Mouse (Mus musculus) embryonic facial prominence, embryonic 10.5 days (tissue): ENCODE measurements around the gene Rab3c. TPM values are rescaled to one million over a fixed set of nuclear protein-coding genes. Genes with fewer than 3 reads are reported as not detected.
A peak's percentile ranks its signal among the peaks of the same experiment; 100 is the strongest.

Source experiments
- DNase-seq: peaks from one replicate; pipeline ENCODE4 v3.0.0-alpha.2; 2017; ENCODE audit warnings: low spot score
- H3K27ac ChIP-seq: fragments of 300-500 bp; sonication (generic); replicated peaks from 2 replicates; pipeline ENCODE4 v1.5.1; 2016; ENCODE audit warnings: mild to moderate bottlenecking
- H3K27me3 ChIP-seq: fragments of 300-500 bp; sonication (generic); replicated peaks from 2 replicates; pipeline ENCODE4 v1.6.1; 2016; ENCODE audit warnings: low read depth, mild to moderate bottlenecking; ENCODE audit not compliant: poor library complexity, severe bottlenecking
- H3K36me3 ChIP-seq: fragments of 300-500 bp; sonication (generic); replicated peaks from 2 replicates; pipeline ENCODE4 v1.6.1; 2016; ENCODE audit warnings: mild to moderate bottlenecking, moderate library complexity
- H3K4me1 ChIP-seq: fragments of 300-500 bp; sonication (generic); 2 replicates; pipeline ENCODE4 v1.6.1; 2016
- H3K4me3 ChIP-seq: fragments of 300-500 bp; sonication (generic); 2 replicates; pipeline ENCODE4 v1.5.1; 2016; ENCODE audit warnings: mild to moderate bottlenecking, moderate library complexity
- H3K9me3 ChIP-seq: fragments of 300-500 bp; sonication (generic); 2 replicates; pipeline ENCODE4 v1.6.1; 2016; ENCODE audit warnings: mild to moderate bottlenecking
- WGBS: fragments of 180-500 bp; shearing (Covaris S2); methylation state at CpG from one replicate; pipeline ENCODE4 v1.1.7; 2016; 5-methylcytosine and 5-hydroxymethylcytosine counted together
- polyA plus RNA-seq: library from polyadenylated mRNA; unstranded; fragments of >200 nt; fragmentation: Nextera tagmentation; extraction: Ambion mirVana; gene quantifications from 2 replicates; pipeline ENCODE4 v1.2.1, GENCODE M21; 2016

Rab3c gene
- polyA plus RNA-seq, 1 experiment from 2014 or later = 2.9 TPM

DNA sequence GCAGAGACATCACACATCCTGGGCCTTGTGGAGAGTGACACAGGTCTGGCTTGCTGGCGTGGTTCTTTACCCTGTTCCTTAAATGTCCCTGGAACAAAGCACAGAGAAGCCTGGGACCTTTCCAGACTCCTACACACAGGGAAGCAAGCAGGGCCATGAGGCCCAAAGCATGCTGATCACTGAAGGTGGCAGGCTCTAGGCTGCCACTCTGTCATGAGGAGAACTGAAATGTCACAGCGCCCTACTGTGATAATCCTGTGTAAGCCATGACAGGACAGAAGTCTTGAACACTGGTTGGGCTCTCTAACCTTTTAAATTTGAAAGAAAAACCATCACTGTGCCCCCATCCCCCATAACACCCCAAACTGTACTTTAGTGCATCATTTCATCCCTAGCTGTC is 214.1 kb downstream of the Rab3c start:
- Histone ChIP-seq H3K4me1 (peaks cover 3% of the 10 kb centered on the region; the same call in 1 of the 2 replicates), H3K36me3 (no peaks in the 10 kb centered on the region), H3K27ac (no peak overlapping the region), H3K4me3 (no peak overlapping the region), H3K27me3 (no peaks in the 10 kb centered on the region), H3K9me3 (no peaks in the 10 kb centered on the region)
- DNase-seq = no peak
- 85% methylated on average over 2 of the region's 2 CpGs for WGBS

- Histone ChIP-seq H3K36me3 (no peaks in the 10 kb centered on the region), H3K9me3 (no peaks in the 10 kb centered on the region), H3K27ac (no peak overlapping the region; the same call in 1 of the 2 replicates), H3K4me1 (peaks cover 3% of the 10 kb centered on the region; the same call in 1 of the 2 replicates), H3K4me3 (no peak overlapping the region), H3K27me3 (no peaks in the 10 kb centered on the region)
- DNase-seq = peak; percentile 62
- WGBS = 24% methylated on average over 9 of the region's 9 CpGs
Measured at GRCm38 (mm10) chr13:110062835-110063411, 217.9 kb downstream of the Rab3c start.

- peaks cover 3% of the 10 kb centered on the region; the same call in 1 of the 2 replicates for H3K4me1 ChIP-seq
- no peak overlapping the region for H3K27ac ChIP-seq
- WGBS = 73% methylated on average over 8 of the region's 8 CpGs
- no peaks in the 10 kb centered on the region for H3K27me3 ChIP-seq
- H3K4me3 ChIP-seq = no peak overlapping the region
- H3K36me3 ChIP-seq = no peaks in the 10 kb centered on the region
- DNase-seq = no peak
- no peaks in the 10 kb centered on the region for H3K9me3 ChIP-seq
Measured at GRCm38 (mm10) chr13:110062288-110062687, 218.5 kb downstream of the Rab3c start.

DNA sequence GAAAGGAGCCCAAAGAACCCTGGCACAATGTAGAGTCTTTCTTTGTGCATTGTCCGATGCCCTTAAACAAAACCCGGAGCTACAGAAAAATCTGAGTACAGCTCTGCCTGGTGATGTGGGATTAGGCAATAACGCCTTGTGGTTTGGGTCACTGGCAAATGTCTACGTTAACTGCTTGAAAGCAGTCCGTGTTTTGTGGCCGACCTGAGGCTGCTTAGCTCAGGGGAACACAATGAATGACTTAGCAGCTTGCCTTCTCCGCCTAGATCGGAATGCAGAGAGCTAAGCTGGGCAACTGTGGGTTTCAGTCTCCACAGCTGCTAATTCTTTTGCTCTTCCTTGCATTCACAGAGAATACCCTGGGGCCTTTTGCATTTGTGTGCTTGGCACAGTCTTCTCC is 226.3 kb downstream of the Rab3c start:
- 59% methylated on average over 8 of the region's 8 CpGs for WGBS

DNA sequence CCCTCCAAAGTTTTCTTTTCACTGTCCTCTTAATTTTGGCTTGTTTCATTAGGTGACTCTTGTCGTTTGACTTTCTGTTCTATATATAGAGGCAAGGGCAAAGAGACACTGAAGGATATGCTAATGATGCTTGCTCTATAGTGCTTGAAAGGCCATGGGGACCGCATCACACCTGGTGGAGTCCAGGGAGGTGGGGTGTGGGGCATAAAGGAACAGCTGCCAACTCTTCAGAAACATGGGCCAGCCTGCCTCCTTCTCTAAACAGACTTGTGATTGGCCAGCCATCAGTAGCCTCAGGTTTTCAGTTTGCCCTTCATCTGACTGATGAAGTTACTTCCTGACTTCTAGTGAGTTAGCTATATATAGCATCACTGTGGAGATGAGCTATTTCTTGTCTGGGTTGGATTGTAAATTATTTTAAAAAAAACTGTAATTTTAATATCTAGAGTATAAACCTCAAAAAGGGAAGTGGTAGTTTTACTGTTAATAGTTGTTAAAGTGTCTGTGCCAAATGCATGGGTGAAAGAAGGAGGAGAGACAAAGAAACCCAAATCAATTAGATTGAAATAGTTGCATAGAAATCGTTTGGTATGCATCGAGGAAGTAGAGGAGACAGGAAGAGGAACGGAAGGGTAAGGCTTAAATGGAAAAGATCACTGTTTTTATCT is 231.9 kb downstream of the Rab3c start:
- H3K27ac ChIP-seq = no peak overlapping the region

More for the DNA sequence above, 226.3 kb downstream of the Rab3c start:
- H3K27ac ChIP-seq = no peak overlapping the region
- H3K27me3 ChIP-seq = no peaks in the 10 kb centered on the region
- H3K4me3 ChIP-seq = no peak overlapping the region
- no peaks in the 10 kb centered on the region for H3K36me3 ChIP-seq
- no peaks in the 10 kb centered on the region for H3K4me1 ChIP-seq
- no peak for DNase-seq
- H3K9me3 ChIP-seq = no peaks in the 10 kb centered on the region

DNA sequence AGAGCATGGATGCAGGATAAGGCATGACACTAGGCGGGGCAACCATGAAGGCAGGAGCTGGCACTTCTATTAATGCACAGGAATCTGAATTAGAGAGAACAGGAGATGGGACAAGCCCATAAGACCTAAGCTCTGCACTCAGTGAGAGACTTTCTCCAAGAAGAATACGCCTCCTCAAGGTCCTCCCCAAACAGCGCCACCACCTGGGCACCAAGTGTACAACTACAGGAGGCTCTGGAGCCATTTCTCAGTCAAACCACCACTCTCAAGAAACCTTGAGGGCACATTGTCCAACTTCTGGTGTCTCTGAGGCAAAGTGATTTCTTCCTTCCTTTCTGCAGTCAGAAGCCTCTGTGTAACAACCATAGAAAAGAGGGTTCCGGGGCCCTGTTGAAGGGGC is 236.4 kb downstream of the Rab3c start:
- DNase-seq = no peak
- no peak overlapping the region for H3K27ac ChIP-seq
- H3K27me3 ChIP-seq = no peaks in the 10 kb centered on the region
- WGBS = 70% methylated on average over 4 of the region's 4 CpGs
- H3K4me3 ChIP-seq = no peak overlapping the region
- no peaks in the 10 kb centered on the region for H3K4me1 ChIP-seq
- H3K9me3 ChIP-seq = no peaks in the 10 kb centered on the region
- no peaks in the 10 kb centered on the region for H3K36me3 ChIP-seq

More for the DNA sequence above, 231.9 kb downstream of the Rab3c start:
- Histone ChIP-seq H3K9me3 (no peaks in the 10 kb centered on the region), H3K4me3 (no peak overlapping the region), H3K4me1 (no peaks in the 10 kb centered on the region), H3K36me3 (no peaks in the 10 kb centered on the region), H3K27me3 (no peaks in the 10 kb centered on the region)
- WGBS = 75% methylated on average over 5 of the region's 5 CpGs
- DNase-seq = no peak

DNA sequence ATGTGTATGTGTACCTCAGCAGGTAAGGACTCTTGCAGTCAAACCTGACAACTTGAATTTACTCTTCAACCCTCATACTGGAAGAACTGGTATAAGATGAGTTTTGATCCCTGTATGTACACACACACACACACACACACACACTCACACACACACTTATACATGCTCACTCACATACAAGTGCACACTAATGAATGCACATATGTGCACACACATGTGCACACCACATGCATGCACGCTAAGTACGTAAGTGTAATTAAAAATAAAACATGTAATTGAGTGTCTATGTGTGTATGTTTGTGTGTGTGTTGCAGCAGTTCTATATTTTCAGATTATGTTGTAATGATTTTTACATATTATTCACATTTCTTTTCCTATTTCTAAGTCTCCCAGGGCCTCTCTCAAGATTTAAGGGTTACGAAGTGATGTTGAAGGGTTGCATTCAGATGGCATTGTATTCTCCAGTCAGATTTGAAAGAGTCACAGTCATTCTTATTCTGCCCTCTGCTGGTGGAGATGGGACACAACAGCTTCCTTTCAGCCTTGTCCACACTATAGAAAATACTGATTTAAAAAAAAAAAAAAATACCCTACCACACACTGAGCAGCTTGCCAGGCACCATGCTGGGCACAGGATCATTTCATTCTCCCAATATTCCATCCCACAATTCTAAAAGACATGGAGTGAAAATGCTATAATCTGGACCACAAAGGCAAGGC is 240.9 kb downstream of the Rab3c start:
- Histone ChIP-seq H3K4me1 (no peaks in the 10 kb centered on the region), H3K27me3 (no peaks in the 10 kb centered on the region), H3K4me3 (no peak overlapping the region), H3K36me3 (no peaks in the 10 kb centered on the region), H3K27ac (no peak overlapping the region), H3K9me3 (no peaks in the 10 kb centered on the region)
- peak; percentile 34 for DNase-seq
- WGBS = 93% methylated on average over 3 of the region's 3 CpGs

GRCm38 (mm10) chr13:110039170-110039569 is 241.6 kb downstream of the Rab3c start:
- Histone ChIP-seq H3K27me3 (no peaks in the 10 kb centered on the region), H3K9me3 (no peaks in the 10 kb centered on the region), H3K36me3 (no peaks in the 10 kb centered on the region), H3K4me1 (no peaks in the 10 kb centered on the region), H3K27ac (no peak overlapping the region), H3K4me3 (no peak overlapping the region)
- 82% methylated on average over 9 of the region's 9 CpGs for WGBS
- DNase-seq = no peak

GRCm38 (mm10) chr13:110038521-110038920 is 242.3 kb downstream of the Rab3c start:
- H3K9me3 ChIP-seq = no peaks in the 10 kb centered on the region
- no peaks in the 10 kb centered on the region for H3K4me1 ChIP-seq
- no peaks in the 10 kb centered on the region for H3K36me3 ChIP-seq
- WGBS = 95% methylated on average over 3 of the region's 3 CpGs
- H3K27ac ChIP-seq = no peak overlapping the region
- no peak for DNase-seq
- no peaks in the 10 kb centered on the region for H3K27me3 ChIP-seq
- no peak overlapping the region for H3K4me3 ChIP-seq

DNA sequence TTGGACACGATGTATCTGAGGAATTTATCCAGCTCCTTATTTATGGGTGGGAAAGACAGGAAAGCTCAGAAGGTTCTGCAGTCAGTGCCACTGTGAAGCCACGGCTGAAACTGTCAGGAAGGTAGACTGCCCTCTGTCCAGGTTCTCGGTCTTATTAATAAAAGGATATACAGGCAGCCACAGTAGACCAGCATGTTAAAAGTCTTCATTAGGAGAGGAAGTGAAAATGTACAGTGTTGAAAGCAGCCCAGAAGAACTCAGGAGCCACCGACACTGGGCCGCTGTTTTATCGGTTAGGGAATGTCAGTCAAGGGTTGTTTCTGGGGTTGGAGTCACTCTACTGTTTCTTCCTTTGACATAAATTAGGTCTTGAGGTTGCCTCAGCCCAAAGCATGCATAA is 245.9 kb downstream of the Rab3c start:
- DNase-seq = no peak
- 84% methylated on average over 6 of the region's 6 CpGs for WGBS
- H3K36me3 ChIP-seq = no peaks in the 10 kb centered on the region

GRCm38 (mm10) chr13:110034041-110034440 is 246.8 kb downstream of the Rab3c start:
- WGBS = 90% methylated on average over 7 of the region's 7 CpGs

More for the DNA sequence above, 245.9 kb downstream of the Rab3c start:
- Histone ChIP-seq H3K9me3 (no peaks in the 10 kb centered on the region), H3K4me3 (no peak overlapping the region), H3K4me1 (no peaks in the 10 kb centered on the region), H3K27ac (no peak overlapping the region), H3K27me3 (no peaks in the 10 kb centered on the region)

DNA sequence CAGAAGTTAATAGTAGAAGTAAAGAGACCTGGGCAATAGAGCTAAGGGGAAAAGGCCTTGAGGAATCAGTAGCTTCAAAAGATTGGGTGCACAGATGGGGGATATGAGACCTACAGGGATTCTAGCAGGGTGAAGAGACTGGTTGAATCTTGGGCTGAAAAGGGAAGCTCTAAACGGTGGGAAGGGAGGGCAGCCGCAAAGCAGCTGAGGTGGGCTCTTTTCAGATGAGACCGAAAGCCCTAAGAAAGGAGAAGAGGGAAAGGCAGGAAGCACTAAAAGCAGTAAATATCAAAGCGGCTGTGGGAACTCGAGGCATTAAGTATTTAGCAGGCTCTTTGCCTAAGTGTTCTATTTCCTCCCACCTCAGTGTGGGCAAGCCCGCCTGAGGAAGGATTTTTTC is 248.9 kb downstream of the Rab3c start:
- no peak for DNase-seq
- H3K27me3 ChIP-seq = no peaks in the 10 kb centered on the region
- no peaks in the 10 kb centered on the region for H3K36me3 ChIP-seq
- no peak overlapping the region for H3K4me3 ChIP-seq
- no peaks in the 10 kb centered on the region for H3K4me1 ChIP-seq
- no peak overlapping the region for H3K27ac ChIP-seq
- no peaks in the 10 kb centered on the region for H3K9me3 ChIP-seq
- 43% methylated on average over 6 of the region's 6 CpGs for WGBS

More at GRCm38 (mm10) chr13:110034041-110034440, 246.8 kb downstream of the Rab3c start:
- Histone ChIP-seq H3K27me3 (no peaks in the 10 kb centered on the region), H3K4me1 (no peaks in the 10 kb centered on the region), H3K9me3 (no peaks in the 10 kb centered on the region), H3K36me3 (no peaks in the 10 kb centered on the region), H3K4me3 (no peak overlapping the region), H3K27ac (no peak overlapping the region)
- no peak for DNase-seq

DNA sequence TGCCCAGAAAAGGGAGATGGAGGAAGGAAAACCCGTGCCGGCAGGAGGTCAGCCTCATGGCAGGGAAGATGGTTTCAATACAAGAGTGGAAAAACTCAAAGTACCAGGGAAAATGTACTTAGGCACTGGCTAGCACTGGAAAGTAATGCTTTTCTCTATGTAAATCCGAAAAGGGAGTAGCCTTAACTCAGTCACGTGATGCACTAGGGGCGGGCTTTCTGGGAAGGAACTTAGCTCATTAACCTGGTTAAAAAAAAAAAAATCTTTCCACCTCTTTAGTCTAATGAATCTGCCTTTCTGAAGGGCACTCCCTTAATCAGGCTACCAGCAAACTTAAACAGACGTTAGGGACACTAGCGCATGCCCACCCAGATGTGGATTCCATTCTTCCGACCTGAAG is 249.7 kb downstream of the Rab3c start:
- Histone ChIP-seq H3K4me3 (no peak overlapping the region), H3K4me1 (no peaks in the 10 kb centered on the region), H3K36me3 (no peaks in the 10 kb centered on the region), H3K27me3 (no peaks in the 10 kb centered on the region), H3K9me3 (no peaks in the 10 kb centered on the region), H3K27ac (no peak overlapping the region)
- DNase-seq = no peak
- WGBS = 83% methylated on average over 8 of the region's 8 CpGs
